Mouse (Mus musculus) MEL-GATA-1-ER (cell line): ENCODE measurements around the gene Akr1c19.
"Not testable (repeated sequence)": the region's sequence is repeated elsewhere in the genome, so short reads cannot be mapped to it uniquely, and the experiment has no call there.

Experiments
- DNase-seq: peaks from one replicate; pipeline ENCODE4 v3.0.0-alpha.2; 2012; ENCODE audit warnings: low read depth; ENCODE audit errors: extremely low read depth

Akr1c19 gene

GRCm38 (mm10) chr13:4265455-4265854, 37.0 kb downstream of the Akr1c19 start:
- DNase-seq: not testable (repeated sequence)

DNA sequence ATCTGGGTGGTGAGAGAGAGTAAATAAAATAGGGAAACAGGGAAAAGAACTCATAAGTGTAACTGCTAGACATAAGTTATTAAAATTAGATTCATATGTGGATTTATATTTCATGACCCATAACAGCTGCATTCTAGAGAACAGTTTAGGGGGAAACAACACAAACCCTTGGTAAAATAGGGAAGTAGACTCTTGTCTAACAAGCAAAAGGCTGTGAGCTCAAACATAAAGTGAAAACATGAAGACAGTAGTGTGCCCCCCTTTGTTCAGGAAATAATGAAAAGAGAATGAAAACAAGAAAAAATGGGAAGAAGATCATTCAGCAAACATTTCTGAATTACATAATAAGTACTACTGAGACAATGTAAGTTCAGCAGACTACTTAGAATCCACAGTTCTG, 42.4 kb downstream of the Akr1c19 start:
- DNase-seq: no peak

DNA sequence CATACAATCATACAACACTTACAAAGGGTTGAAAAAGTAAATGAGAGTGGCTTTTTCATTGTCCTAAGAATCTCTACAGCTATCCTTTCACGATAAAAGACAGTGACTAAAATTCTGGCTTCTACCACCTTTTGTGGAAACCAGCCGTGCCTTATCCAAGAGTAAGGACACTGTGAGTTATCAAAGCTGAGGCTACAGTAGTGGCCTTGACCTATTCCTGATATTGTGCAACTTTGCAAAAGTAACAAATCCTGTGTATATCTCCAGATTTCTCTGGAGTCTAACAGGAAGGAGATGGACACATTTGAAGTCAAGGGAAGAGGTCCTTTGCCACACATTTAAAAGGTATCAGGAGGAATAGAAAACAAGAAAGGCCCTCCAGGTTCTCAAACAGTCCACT, 49.0 kb downstream of the Akr1c19 start:
- no peak for DNase-seq

DNA sequence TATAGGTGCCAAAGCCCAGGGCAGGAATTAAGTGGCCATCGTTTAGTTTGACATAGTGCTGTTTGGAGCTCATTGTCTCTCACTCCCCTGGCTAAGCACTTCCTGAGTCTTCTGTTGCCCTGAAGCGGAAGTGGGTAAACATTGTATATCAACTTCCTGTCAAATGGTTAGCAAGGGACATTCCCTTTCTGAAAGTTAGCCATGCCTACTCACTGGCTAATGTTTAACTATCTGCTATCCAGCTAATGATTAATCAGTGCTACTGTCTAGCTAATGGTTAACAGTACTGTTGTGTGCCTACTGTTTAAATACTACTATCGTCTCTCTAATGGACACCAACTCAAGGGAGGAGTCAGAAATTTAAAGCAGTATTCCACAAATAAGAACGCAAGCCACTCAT, 50.8 kb downstream of the Akr1c19 start, which contains the start of gene Akr1c12:
Gene Akr1c12 (minus strand): TSS at position 150 of the 400 bp plus-strand sequence.
- no peak for DNase-seq

- DNase-seq: no peak
These were observed 53.2 kb downstream of the Akr1c19 start for GRCm38 (mm10) chr13:4281471-4282412.

DNA sequence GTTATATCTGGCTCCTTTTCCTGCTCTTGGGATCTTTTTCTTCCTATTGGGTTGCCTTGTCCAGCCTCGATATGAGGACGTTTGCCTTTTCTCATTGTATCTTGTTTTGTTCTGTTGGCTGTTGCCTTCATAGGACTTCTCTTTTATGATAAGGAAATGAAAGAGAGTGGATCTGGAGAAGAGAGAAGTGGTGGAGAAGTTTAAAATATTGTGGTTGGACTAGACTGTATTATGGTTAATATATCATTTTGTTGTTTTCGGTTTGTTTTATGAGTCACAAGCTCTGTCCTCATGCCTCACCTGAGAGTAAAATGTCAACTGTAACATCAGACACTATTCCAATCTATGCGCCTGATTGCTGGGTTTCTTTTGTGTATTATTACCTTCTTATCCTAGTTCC, 68.5 kb downstream of the Akr1c19 start:
- DNase-seq: no peak
